Mouse (Mus musculus): ENCODE measurements around the gene Wdr89.
A peak's percentile ranks its signal among the peaks of the same experiment; 100 is the strongest.

- no peak for TF ChIP-seq ZC3H11A (IDR thresholded peaks at IDR 0.05; ENCODE audit: borderline replicate concordance, low read depth, low read length)
- 0 out of 2 replicates have a peak, but pooled peaks have one; percentile 39 for TF ChIP-seq ZNF384 (IDR thresholded peaks at IDR 0.05; ENCODE audit: low read depth, low read length)
Measured at GRCm38 (mm10) chr12:75663646-75664515, 5.5 kb downstream of the Wdr89 start.

Measured in ES-E14 (cell line).